Mouse (Mus musculus): Measurements from ENCODE around the gene Sec14l4. TPM values are rescaled to one million over a fixed set of nuclear protein-coding genes. Genes with fewer than 3 reads are reported as not detected.

Gene Sec14l4
- polyA plus RNA-seq, 1 experiment from 2014 or later, result 0.08 TPM

DNA sequence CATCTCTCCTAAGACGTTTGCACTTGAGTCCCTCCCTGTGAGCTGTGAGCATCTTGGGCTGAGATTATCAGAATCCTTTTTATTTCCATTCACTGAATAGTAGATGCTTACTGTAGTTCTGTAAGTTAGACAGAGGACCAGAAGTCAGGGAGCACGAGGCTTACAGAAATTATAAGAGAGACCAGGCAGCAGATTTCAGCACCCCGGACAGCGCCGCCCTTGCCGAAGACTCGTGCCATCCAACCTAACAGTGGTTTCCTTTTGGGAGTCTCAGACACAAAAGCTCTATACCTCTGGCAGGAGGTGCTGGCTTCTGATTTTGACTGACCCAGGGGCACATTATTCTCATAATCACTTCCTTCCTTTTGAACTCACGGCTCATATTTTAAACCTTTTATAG lies 45.4 kb downstream of the Sec14l4 start:
- DNase-seq (ENCODE audit: low spot score), result peak; percentile 53

- no peak for DNase-seq (ENCODE audit: low spot score)
Measured at GRCm38 (mm10) chr11:4078267-4078933, 47.1 kb downstream of the Sec14l4 start.

DNA sequence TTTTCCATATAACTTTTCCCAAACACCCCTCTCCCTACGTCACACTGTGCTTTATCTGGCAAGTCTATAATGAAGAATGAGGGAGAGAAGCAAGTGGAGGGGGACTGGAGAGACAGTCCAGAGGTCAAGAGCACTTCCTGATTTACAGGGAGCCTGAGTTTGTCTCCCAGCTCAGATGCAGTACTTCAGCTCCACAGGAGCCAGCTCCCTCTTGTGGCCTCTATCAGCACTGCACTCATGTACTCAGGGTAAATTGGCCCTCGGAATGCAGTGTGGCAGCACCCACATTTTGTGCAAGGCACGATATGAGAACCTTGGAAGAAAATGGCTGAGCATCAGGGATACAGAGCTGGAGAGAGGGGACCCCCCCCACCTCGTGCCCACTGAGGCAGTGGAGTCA lies 49.0 kb downstream of the Sec14l4 start:
- peak; percentile 51 for DNase-seq (ENCODE audit: low spot score)

- DNase-seq (ENCODE audit: low spot score), result peak; percentile 56
Measured at GRCm38 (mm10) chr11:4083316-4084078, 52.2 kb downstream of the Sec14l4 start.

- DNase-seq (ENCODE audit: low spot score), result no peak
Measured at GRCm38 (mm10) chr11:4086246-4086645, 55.0 kb downstream of the Sec14l4 start.

- no peak for DNase-seq (ENCODE audit: low spot score)
Measured at GRCm38 (mm10) chr11:4087267-4087666, 56.0 kb downstream of the Sec14l4 start.

GRCm38 (mm10) chr11:4093459-4094377 lies 62.5 kb downstream of the Sec14l4 start:
- peak; percentile 8 for DNase-seq (ENCODE audit: low spot score)

DNA sequence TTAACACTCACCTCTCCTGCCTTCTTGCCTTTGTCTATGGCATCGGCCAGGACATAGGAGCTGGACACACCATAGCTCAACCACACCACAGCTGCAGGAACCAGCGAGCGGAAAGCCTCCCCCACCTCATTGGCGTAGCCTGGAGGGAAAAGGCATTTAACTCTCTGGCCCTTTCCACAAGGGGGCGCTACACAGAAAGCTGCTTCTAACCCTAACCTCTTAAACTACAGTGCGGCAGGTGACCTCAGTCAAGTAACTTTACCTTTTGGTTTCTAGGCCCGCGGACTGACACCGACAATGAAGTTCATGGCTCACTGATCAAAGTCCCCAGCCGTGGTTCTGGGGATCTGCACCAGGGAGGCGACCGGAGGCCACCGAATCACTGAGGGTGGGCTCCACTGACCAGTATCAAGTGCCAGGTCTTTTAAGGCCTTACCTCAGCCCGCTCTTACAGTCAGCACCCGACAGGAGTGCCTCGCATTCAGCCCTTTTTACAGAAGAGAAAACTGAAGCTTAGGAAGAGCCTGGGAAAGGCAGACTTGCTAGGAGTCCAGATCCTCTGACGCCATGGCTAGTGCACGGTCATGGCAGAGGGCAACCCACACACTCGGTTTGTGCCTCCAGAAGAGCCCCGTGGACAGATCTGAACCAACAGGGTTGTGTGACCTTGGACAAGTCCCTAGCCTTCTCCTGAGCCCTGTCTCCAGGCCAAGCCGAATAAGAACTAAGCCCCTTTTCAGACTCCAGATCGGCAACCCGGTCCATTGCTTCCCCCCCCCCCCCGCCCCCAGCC lies 63.3 kb downstream of the Sec14l4 start:
- DNase-seq (ENCODE audit: low spot score), result peak; percentile 81

GRCm38 (mm10) chr11:4095171-4096053 lies 64.2 kb downstream of the Sec14l4 start, which contains the start of gene Mtfp1:
TSS of gene Mtfp1 (minus strand) at chr11:4095445.
- DNase-seq (ENCODE audit: low spot score), result peak; percentile 66

GRCm38 (mm10) chr11:4096054-4096984 lies 65.1 kb downstream of the Sec14l4 start:
- peak; percentile 98 for DNase-seq (ENCODE audit: low spot score)

DNA sequence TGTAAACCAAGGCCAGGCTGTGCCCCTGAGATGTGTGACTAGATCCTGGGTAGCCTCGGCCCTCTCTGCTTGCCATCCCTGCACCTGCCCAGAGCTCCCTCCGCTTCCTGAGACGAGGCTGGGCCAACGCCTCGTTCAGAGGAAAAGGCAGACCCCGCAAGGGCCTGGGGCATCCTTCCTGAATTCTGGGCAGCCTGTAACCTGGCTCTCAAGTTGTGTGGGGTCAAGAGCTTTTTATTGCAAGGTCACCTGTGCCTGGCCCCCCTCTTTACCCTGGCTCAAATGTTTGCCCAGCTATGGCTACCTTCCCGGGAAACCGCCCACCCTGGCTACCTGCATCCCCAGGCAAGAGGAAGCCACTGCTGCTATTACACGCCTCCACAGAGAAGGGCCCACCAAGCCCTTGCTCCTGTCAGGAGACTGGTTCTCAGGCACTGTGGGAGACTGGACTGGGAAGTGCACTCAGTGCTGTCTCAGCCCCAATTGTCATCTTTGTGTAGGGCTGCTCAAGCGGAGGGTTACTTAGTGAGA lies 65.9 kb downstream of the Sec14l4 start:
- no peak for DNase-seq (ENCODE audit: low spot score)

Other genes with a start within 250 kb of the Sec14l4 start
- 0.10 and 0.28 TPM in 2 replicates for gene Osbp2, start 167.6 kb upstream of the Sec14l4 start, polyA plus RNA-seq (2015; fragmentation: Nextera tagmentation; extraction: Ambion mirVana)
- gene 4921536K21Rik, start 136.4 kb upstream of the Sec14l4 start, polyA plus RNA-seq (2015; fragmentation: Nextera tagmentation; extraction: Ambion mirVana), result 0.06 and 0.08 TPM in 2 replicates
- gene Dusp18, start 136.2 kb upstream of the Sec14l4 start, polyA plus RNA-seq (2015; fragmentation: Nextera tagmentation; extraction: Ambion mirVana), result 0.62 and 0.71 TPM in 2 replicates
- 0.87 and 0.99 TPM in 2 replicates for gene Slc35e4, start 116.8 kb upstream of the Sec14l4 start, polyA plus RNA-seq (2015; fragmentation: Nextera tagmentation; extraction: Ambion mirVana)
- gene Tcn2, start 99.3 kb upstream of the Sec14l4 start, polyA plus RNA-seq (2015; fragmentation: Nextera tagmentation; extraction: Ambion mirVana), result 25.5 and 27.1 TPM in 2 replicates
- 54.9 and 66.4 TPM in 2 replicates for gene Pes1, start 67.5 kb upstream of the Sec14l4 start, polyA plus RNA-seq (2015; fragmentation: Nextera tagmentation; extraction: Ambion mirVana)
- 0.10 TPM in 1 of 2 replicates, not detected in the other for gene 4930556J24Rik, start 54.7 kb upstream of the Sec14l4 start, polyA plus RNA-seq (2015; fragmentation: Nextera tagmentation; extraction: Ambion mirVana)
- 0.17 and 0.39 TPM in 2 replicates for gene Gal3st1, start 47.8 kb upstream of the Sec14l4 start, polyA plus RNA-seq (2015; fragmentation: Nextera tagmentation; extraction: Ambion mirVana)
- 0.64 and 0.91 TPM in 2 replicates for gene Sec14l3, start 33.4 kb downstream of the Sec14l4 start, polyA plus RNA-seq (2015; fragmentation: Nextera tagmentation; extraction: Ambion mirVana)
- 4.1 and 5.3 TPM in 2 replicates for gene Mtfp1, start 64.0 kb downstream of the Sec14l4 start, polyA plus RNA-seq (2015; fragmentation: Nextera tagmentation; extraction: Ambion mirVana)
- gene Sec14l2, start 92.0 kb downstream of the Sec14l4 start, polyA plus RNA-seq (2015; fragmentation: Nextera tagmentation; extraction: Ambion mirVana), result 0.30 and 0.54 TPM in 2 replicates
- gene Rnf215, start 103.7 kb downstream of the Sec14l4 start, polyA plus RNA-seq (2015; fragmentation: Nextera tagmentation; extraction: Ambion mirVana), result 18.9 and 19.6 TPM in 2 replicates
- gene Ccdc157, start 128.8 kb downstream of the Sec14l4 start, polyA plus RNA-seq (2015; fragmentation: Nextera tagmentation; extraction: Ambion mirVana), result 2.0 and 2.2 TPM in 2 replicates
- gene Sf3a1, start 128.9 kb downstream of the Sec14l4 start, polyA plus RNA-seq (2015; fragmentation: Nextera tagmentation; extraction: Ambion mirVana), result 35.4 and 42.0 TPM in 2 replicates
- gene Tbc1d10a, start 155.3 kb downstream of the Sec14l4 start, polyA plus RNA-seq (2015; fragmentation: Nextera tagmentation; extraction: Ambion mirVana), result 50.1 and 58.2 TPM in 2 replicates
- 37.9 and 45.8 TPM in 2 replicates for gene Castor1, start 186.8 kb downstream of the Sec14l4 start, polyA plus RNA-seq (2015; fragmentation: Nextera tagmentation; extraction: Ambion mirVana)
- 2.1 and 2.6 TPM in 2 replicates for gene Osm, start 205.0 kb downstream of the Sec14l4 start, polyA plus RNA-seq (2015; fragmentation: Nextera tagmentation; extraction: Ambion mirVana)
- gene Lif, start 226.1 kb downstream of the Sec14l4 start, polyA plus RNA-seq (2015; fragmentation: Nextera tagmentation; extraction: Ambion mirVana), result 0.49 and 0.65 TPM in 2 replicates